Mouse (Mus musculus) erythroblast, adult 5-6 weeks (primary cell): ENCODE data around the gene Ccdc62. TPM values are rescaled to one million over a fixed set of nuclear protein-coding genes. Genes with fewer than 3 reads are reported as not detected.

ENCODE experiments used
- ATAC-seq: replicated peaks from 2 replicates; pipeline ENCODE4 v1.8.0; 2016; ENCODE audit warnings: moderate number of reproducible peaks, mild to moderate bottlenecking, moderate TSS enrichment, inconsistent platforms; ENCODE audit not compliant: poor library complexity, low FRiP score, severe bottlenecking
- total RNA-seq, 2 experiments: library from RNA; stranded (forward) in 1 of 2; stranded (reverse) in 1 of 2; fragments of 150-400 nt in 1 of 2; fragments of 200-764, 138-1000 nt in 1 of 2; gene quantifications; 2 replicates each; pipeline versions ENCODE4 v1.2.3 to v1.2.4; 2015 to 2017; ENCODE audit warnings: low replicate concordance in 2 of 2

Ccdc62 gene
- total RNA-seq, 2 experiments from 2014 or later, result 0.19 to 0.60 TPM

GRCm38 (mm10) chr5:123933556-123933955 is 3.1 kb downstream of the Ccdc62 start:
- no peak for ATAC-seq

- no peak for ATAC-seq
Observed at GRCm38 (mm10) chr5:123933957-123934591, 3.6 kb downstream of the Ccdc62 start.

GRCm38 (mm10) chr5:123935931-123936330 is 5.5 kb downstream of the Ccdc62 start:
- no peak for ATAC-seq

DNA sequence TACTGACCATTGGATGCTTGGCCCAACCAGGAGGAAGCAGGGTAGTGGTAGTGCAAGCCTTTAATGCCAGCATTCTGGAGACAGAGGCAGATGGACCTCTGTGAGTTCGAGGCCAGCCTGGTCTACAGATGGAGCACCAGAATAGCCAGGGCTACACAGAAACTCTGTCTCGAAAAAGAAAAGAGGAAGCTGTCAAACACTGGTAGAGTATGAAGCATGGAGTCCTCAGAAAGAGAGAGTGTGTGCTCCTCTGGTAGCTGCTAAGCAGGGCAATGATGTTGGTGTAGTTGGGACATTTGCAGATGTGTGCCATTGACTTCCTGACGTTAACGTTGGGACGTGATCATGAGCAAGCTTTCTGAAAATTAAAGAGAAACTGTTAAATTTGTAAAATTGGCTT is 8.0 kb downstream of the Ccdc62 start:
- ATAC-seq, result no peak

DNA sequence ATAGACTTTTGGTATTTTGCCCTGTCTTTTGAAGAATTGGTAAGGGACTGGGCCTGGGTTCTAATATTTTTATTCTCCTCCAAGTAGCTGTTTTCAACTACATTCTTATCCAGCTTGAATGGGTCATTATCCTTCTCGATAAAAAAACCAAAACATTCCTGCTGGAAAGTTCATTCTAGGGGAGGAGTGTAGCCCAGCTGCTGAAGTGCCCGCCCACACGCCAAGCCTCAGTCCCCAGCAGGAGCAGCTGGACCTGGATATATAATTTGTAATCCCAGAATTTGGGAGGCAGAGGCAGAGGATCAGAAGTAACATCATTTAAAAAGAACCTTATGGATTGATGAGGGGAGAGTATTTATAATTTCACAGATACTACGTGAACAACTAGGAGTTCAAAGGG is 16.1 kb downstream of the Ccdc62 start:
- ATAC-seq, result no peak

DNA sequence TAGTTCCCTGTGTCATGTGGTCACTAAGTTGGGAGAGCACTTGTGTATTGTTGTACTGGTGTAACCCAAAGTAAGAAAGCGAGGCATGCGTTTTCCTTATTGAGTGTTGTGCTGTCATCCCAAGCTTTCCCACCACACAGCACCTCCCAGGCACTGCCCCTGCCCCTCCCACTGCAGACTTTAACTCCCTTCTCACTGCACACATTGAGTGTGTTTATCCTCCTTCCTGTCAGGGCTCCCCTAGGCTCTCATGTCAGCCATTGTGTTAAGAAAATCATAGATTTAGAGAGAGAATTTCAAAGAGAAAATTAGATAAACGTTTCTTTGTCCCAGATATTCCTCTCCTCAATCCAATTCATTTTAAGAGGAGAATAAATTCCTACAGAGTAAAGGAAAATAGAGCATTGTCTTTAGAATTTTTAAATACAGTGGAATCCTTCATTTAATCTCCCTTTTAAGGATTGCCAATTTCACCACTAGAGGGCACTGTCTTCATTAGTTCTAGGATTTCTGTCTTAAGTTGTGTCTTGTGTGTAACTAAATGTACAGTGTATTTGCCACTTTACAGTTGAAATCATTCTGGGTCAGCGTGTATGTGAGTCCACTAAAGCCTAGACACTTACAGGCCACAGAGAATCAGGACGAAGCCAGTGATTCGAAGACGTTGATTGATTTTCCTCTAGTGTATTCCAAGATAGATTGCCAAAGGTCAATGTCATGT is 16.7 kb downstream of the Ccdc62 start:
- peak; percentile 54; the same call in 1 of the 2 replicates for ATAC-seq

- ATAC-seq, result no peak
Observed at GRCm38 (mm10) chr5:123952365-123953045, 22.0 kb downstream of the Ccdc62 start.

DNA sequence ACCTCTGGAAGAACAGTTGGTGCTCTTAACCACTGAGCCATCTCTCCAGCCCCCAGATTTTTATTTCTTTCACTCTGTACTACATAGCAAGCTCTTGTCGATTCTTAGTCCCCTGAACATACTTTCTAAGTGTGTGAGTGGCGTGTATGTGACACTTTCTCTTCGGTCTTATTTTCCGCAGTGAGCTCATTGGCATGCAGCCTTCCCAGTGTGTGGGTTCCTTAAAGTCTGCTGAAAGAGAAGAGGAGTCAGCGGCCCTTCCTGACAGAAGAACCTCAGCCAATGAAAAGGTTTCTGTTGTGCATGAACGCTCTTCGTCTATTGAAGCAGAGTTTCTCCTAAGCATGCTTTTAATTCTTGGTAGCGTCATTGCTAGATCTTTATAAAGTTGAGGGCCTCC is 26.7 kb downstream of the Ccdc62 start:
- no peak for ATAC-seq

- ATAC-seq, result no peak
Observed at GRCm38 (mm10) chr5:123959018-123959417, 28.5 kb downstream of the Ccdc62 start.

GRCm38 (mm10) chr5:123960129-123960528 is 29.6 kb downstream of the Ccdc62 start:
- ATAC-seq, result no peak

DNA sequence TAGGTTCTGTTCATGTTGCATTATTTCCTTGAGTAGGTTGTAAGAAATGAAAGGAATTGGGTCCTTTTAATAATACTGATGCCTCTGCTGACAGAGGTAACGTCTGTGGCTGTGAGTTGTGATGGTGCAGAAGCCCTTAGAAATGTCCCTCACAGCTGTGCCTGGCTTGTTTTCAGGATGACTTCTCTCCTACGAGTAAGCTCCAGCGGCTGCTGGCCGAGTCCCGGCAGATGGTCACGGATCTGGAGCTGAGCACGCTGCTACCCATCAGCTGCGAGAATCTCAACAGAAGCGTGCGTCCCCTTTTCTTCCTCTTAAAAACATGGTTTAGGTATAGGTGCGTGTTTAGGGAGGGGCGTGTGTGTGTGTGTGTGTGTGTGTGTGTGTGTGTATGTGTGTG is 30.6 kb downstream of the Ccdc62 start:
- ATAC-seq, result no peak

DNA sequence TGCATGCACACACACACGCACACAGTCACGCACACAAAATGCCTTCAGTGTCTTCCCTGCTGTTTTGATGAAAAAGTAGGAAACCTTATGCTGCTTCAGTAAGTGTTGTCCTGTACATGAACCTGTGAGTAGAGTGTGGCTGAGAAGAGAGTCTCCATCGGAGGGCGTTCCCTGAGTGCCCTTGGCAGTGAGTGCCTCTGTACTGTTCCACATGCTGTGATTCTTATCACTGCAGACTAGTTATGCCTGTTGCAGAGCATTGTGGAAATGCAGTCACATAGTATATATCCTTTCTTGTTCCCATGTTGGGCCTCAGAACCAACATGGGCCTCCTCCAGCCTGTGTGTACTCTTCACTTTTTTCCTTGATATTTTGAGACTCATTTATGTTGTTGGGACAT is 33.7 kb downstream of the Ccdc62 start:
- ATAC-seq, result no peak

- no peak for ATAC-seq
Observed at GRCm38 (mm10) chr5:123966759-123967158, 36.3 kb downstream of the Ccdc62 start.

GRCm38 (mm10) chr5:123968468-123968867 is 38.0 kb downstream of the Ccdc62 start:
- no peak for ATAC-seq

GRCm38 (mm10) chr5:123969216-123969615 is 38.7 kb downstream of the Ccdc62 start:
- no peak for ATAC-seq

- ATAC-seq, result no peak
Observed at GRCm38 (mm10) chr5:123970576-123970975, 40.1 kb downstream of the Ccdc62 start.

DNA sequence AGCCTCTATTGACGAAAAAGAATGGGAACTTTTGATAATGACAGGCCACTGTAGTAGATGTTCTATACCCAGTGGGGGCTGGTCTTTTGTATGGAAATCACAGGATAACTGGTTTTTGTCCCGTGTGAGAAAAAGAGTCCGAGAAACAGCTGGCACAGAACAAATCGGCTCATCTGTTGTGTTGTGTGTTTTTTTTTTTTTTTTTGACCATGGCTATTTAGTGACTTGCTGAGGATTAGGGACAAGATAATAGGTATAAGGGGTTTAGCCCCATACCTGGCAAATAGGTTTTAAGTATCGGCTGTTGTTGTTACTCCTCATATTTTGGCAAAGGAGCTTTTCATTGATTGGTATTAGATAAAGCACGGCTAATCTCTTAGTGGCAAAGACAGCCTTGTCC is 42.0 kb downstream of the Ccdc62 start:
- ATAC-seq, result no peak

GRCm38 (mm10) chr5:123973299-123974178 is 43.1 kb downstream of the Ccdc62 start, which contains the start of gene Hip1r:
TSS of gene Hip1r (plus strand) at chr5:123973628.
- ATAC-seq, result peak; percentile 55

GRCm38 (mm10) chr5:123974179-123974485 is 43.7 kb downstream of the Ccdc62 start:
- no peak for ATAC-seq

DNA sequence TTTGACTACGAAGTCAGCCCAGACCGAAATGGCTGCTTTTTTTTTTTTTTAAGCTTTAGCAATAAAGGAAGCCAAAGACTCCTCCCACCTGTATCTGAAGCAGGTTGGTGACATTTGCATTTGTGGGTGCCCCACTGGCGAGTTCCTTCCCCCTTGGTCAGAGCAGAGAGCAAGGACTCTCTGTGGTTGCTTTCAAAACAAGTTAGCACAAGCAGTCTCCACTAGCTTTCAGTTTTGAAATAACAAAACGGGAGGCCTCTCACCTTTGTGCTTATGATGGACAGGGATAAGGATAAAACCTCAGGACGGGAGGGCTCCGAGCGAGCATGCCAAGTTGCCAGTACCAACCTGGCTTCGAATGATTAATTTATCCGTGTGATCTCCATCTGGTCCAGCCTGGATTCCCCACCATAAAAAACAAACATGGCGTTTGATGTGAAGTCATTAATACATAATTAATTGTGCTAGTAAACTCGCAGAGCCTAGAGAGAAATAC is 44.2 kb downstream of the Ccdc62 start:
- ATAC-seq, result no peak
